Mouse (Mus musculus) hindbrain, embryonic 13.5 days (tissue): Measurements from ENCODE around the gene Cfap161. TPM values are rescaled to one million over a fixed set of nuclear protein-coding genes. Genes with fewer than 3 reads are reported as not detected.

ENCODE experiments used
- ATAC-seq: fragments of 200-750 bp; cut with Nextera tagmentation; 2 replicates; pipeline ENCODE4 v1.8.0; 2017; ENCODE audit warnings: moderate TSS enrichment; ENCODE audit not compliant: low FRiP score
- H3K27ac ChIP-seq: fragments of 300-500 bp; sonication (generic); 2 replicates; pipeline ENCODE4 v1.5.1; 2015; ENCODE audit warnings: inconsistent platforms, mild to moderate bottlenecking, moderate library complexity
- H3K27me3 ChIP-seq: fragments of 300-500 bp; sonication (generic); 2 replicates; pipeline ENCODE4 v1.6.1; 2015; ENCODE audit warnings: mild to moderate bottlenecking, inconsistent platforms
- H3K36me3 ChIP-seq: fragments of 300-500 bp; sonication (generic); 2 replicates; pipeline ENCODE4 v1.6.1; 2015; ENCODE audit warnings: mild to moderate bottlenecking, inconsistent platforms
- H3K4me1 ChIP-seq: fragments of 300-500 bp; sonication (generic); replicated peaks from 2 replicates; pipeline ENCODE4 v1.6.1; 2015; ENCODE audit warnings: inconsistent platforms
- H3K4me2 ChIP-seq: fragments of 300-500 bp; sonication (generic); 2 replicates; pipeline ENCODE4 v1.6.1; 2015; ENCODE audit warnings: inconsistent platforms, mild to moderate bottlenecking, moderate library complexity
- H3K4me3 ChIP-seq: fragments of 300-500 bp; sonication (generic); 2 replicates; pipeline ENCODE4 v1.5.1; 2015; ENCODE audit warnings: mild to moderate bottlenecking, inconsistent platforms
- H3K9ac ChIP-seq: fragments of 300-500 bp; sonication (generic); 2 replicates; pipeline ENCODE4 v1.6.1; 2015; ENCODE audit warnings: mild to moderate bottlenecking, inconsistent platforms
- H3K9me3 ChIP-seq: fragments of 300-500 bp; sonication (generic); 2 replicates; pipeline ENCODE4 v1.6.1; 2016; ENCODE audit warnings: inconsistent platforms
- WGBS: fragments of 180-500 bp; shearing (Covaris S2); methylation state at CpG from one replicate; pipeline ENCODE4 v1.1.7; 2015; 5-methylcytosine and 5-hydroxymethylcytosine counted together
- polyA plus RNA-seq: library from polyadenylated mRNA; unstranded; fragments of >200 nt; fragmentation: Nextera tagmentation; extraction: Ambion mirVana; gene quantifications from 2 replicates; pipeline ENCODE4 v1.2.1, GENCODE M21; 2015

Gene Cfap161
- polyA plus RNA-seq = 0.87 and 1.6 TPM in 2 replicates

DNA sequence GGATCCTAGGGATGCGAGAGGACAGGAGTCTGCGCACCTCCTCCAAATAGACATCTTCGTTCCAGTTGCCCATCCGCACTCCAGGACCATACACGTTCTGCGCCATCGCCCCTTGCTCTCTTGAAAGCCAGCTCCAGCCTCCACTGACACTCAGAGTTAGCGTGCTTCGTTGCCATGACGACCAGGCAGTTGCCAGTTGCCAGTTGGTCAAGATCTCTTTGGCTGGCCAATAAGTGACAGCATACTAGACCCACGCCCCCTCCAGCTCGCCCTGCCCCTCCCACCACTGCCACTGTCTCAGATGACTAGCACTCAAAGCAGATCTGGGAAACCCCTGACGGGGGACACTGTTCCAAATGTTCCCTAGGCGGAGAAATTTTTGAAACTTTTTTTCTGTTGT is at the start of gene Cfap161:
TSS of gene Cfap161 (minus strand) at position 176 of the 400 bp plus-strand sequence.
- Histone ChIP-seq H3K4me3 (0 out of 2 replicates have a peak within 1 kb of the TSS, but pooled peaks have one; percentile 4), H3K9me3 (no peaks in the 10 kb centered on the region), H3K27ac (no peak within 1 kb of the TSS), H3K4me1 (peaks cover 8% of the 10 kb centered on the region; the same call in 1 of the 2 replicates), H3K27me3 (no peaks in the 10 kb centered on the region), H3K9ac (peak within 1 kb of the TSS; percentile 46; the same call in 1 of the 2 replicates), H3K36me3 (no peaks in the 10 kb centered on the region), H3K4me2 (peak within 1 kb of the TSS; percentile 46)
- 5% methylated on average over 14 of the region's 14 CpGs for WGBS
- ATAC-seq = peak; percentile 95

DNA sequence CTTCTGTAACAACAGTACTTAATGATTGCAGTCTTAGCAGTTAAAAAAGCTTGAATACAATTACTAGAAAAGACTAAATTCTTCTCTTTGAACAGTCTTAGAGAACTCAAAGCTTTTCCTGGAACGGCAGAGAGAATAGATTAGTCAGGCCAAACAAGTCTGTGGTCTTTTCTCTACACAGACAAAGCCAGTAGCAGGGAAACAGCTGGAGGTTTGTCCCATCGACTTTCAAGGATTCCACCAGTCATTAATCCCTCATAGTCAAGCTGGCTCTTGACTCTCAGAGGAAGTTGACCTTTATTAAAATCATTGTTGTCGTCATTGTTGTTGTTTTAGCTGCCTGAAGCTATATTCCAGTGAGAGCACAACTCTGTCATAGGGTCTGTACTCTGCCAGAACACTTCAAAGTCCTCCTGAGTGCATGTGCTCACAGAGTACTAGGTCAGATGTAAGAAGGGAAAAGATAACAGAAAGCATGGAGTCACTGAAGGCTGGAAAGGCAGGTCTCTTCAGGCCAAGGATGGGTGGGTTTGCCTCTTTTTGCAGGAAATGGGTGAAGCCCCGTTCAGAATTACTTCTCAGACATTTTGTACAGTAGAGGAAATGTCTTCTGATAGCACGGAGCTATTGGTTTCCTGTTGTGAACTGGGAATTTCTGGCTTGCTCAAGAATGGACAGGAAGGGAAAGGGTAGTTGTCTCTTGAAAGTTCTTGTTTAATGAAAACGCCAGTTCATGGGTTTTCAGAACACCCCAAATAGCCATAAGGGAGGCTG is 48.0 kb upstream of the Cfap161 start:
- no peak for ATAC-seq
- H3K27ac ChIP-seq = no peak overlapping the region
- no peak overlapping the region for H3K4me2 ChIP-seq
- H3K27me3 ChIP-seq = no peaks in the 10 kb centered on the region
- no peak overlapping the region for H3K9ac ChIP-seq
- H3K4me3 ChIP-seq = no peak overlapping the region
- no peaks in the 10 kb centered on the region for H3K9me3 ChIP-seq
- no peaks in the 10 kb centered on the region for H3K4me1 ChIP-seq
- 58% methylated on average over 6 of the region's 6 CpGs for WGBS
- H3K36me3 ChIP-seq = no peaks in the 10 kb centered on the region

DNA sequence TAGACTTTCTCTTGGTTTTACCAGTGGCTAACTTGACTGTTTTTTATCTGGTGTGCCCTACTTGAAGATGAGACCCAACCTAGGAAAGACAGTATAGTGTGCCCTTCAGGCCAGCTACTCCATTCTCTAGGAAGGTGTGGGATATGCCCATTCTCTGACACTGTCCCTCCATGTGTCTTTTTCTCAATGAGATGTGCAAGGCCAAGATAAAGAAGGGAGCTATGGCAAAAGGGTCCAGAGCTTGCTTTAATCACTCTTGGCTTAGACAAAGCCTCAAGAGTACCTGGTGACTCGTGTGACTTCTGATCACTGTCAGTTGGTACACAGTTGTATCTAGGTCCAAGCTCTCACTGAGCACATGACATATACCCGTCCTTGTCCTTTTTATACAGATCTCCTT is 45.4 kb upstream of the Cfap161 start:
- no peaks in the 10 kb centered on the region for H3K9me3 ChIP-seq
- H3K4me2 ChIP-seq = no peak overlapping the region
- H3K27ac ChIP-seq = no peak overlapping the region
- H3K9ac ChIP-seq = no peak overlapping the region
- H3K27me3 ChIP-seq = no peaks in the 10 kb centered on the region
- WGBS = 79% methylated on average over 2 of the region's 2 CpGs
- no peak overlapping the region for H3K4me3 ChIP-seq
- no peak for ATAC-seq
- no peaks in the 10 kb centered on the region for H3K36me3 ChIP-seq
- no peaks in the 10 kb centered on the region for H3K4me1 ChIP-seq

GRCm38 (mm10) chr7:83838525-83839224 is 44.0 kb upstream of the Cfap161 start:
- Histone ChIP-seq H3K36me3 (no peaks in the 10 kb centered on the region), H3K9me3 (no peaks in the 10 kb centered on the region), H3K27me3 (no peaks in the 10 kb centered on the region), H3K4me3 (no peak overlapping the region), H3K4me1 (no peaks in the 10 kb centered on the region), H3K9ac (no peak overlapping the region), H3K27ac (no peak overlapping the region), H3K4me2 (no peak overlapping the region)
- no peak for ATAC-seq
- 82% methylated on average over 5 of the region's 5 CpGs for WGBS

DNA sequence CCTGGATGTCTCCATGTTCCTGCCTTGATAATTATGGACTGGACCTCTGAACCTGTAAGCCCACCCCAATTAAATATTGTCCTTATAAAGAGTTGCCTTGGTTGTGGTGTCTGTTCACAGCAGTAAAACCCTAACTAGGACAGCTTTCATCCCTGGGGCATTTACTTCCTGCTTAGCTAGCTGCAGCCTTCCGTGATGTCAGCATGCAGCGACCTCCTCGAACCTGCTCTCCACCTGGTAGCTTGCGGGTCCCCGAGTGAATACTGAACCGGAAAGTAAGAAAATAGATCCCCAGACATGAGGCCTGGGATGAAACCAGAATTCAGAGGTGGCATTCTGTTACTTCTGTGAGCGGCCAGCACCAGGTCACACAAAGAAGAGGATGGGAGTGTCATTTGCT is 34.7 kb upstream of the Cfap161 start:
- Histone ChIP-seq H3K4me2 (no peak overlapping the region), H3K27ac (no peak overlapping the region), H3K9ac (no peak overlapping the region), H3K36me3 (no peaks in the 10 kb centered on the region), H3K9me3 (no peaks in the 10 kb centered on the region), H3K4me1 (no peaks in the 10 kb centered on the region), H3K27me3 (no peaks in the 10 kb centered on the region), H3K4me3 (no peak overlapping the region)
- 90% methylated on average over 7 of the region's 7 CpGs for WGBS
- ATAC-seq = no peak

- H3K36me3 ChIP-seq = no peaks in the 10 kb centered on the region
- H3K4me2 ChIP-seq = no peak overlapping the region
- no peaks in the 10 kb centered on the region for H3K4me1 ChIP-seq
- no peaks in the 10 kb centered on the region for H3K9me3 ChIP-seq
- H3K27ac ChIP-seq = no peak overlapping the region
- ATAC-seq = no peak
- H3K27me3 ChIP-seq = no peaks in the 10 kb centered on the region
- no peak overlapping the region for H3K9ac ChIP-seq
- 65% methylated on average over 10 of the region's 10 CpGs for WGBS
- H3K4me3 ChIP-seq = no peak overlapping the region
These were observed 32.9 kb upstream of the Cfap161 start for GRCm38 (mm10) chr7:83827402-83828076.

- ATAC-seq = no peak
- Histone ChIP-seq H3K4me2 (no peak overlapping the region), H3K4me1 (no peaks in the 10 kb centered on the region), H3K27me3 (no peaks in the 10 kb centered on the region), H3K9ac (no peak overlapping the region), H3K27ac (no peak overlapping the region), H3K4me3 (no peak overlapping the region), H3K9me3 (no peaks in the 10 kb centered on the region), H3K36me3 (no peaks in the 10 kb centered on the region)
- 74% methylated on average over 2 of the region's 2 CpGs for WGBS
These were observed 32.1 kb upstream of the Cfap161 start for GRCm38 (mm10) chr7:83826808-83827207.

- H3K27me3 ChIP-seq = no peaks in the 10 kb centered on the region
- WGBS = 92% methylated on average over 2 of the region's 2 CpGs
- no peak overlapping the region for H3K27ac ChIP-seq
- H3K4me2 ChIP-seq = no peak overlapping the region
- no peaks in the 10 kb centered on the region for H3K36me3 ChIP-seq
- no peaks in the 10 kb centered on the region for H3K4me1 ChIP-seq
- H3K9ac ChIP-seq = no peak overlapping the region
- H3K4me3 ChIP-seq = no peak overlapping the region
- ATAC-seq = no peak
- no peaks in the 10 kb centered on the region for H3K9me3 ChIP-seq
These were observed 27.3 kb upstream of the Cfap161 start for GRCm38 (mm10) chr7:83821951-83822350.

- Histone ChIP-seq H3K4me3 (no peak overlapping the region), H3K27ac (no peak overlapping the region), H3K4me2 (no peak overlapping the region), H3K27me3 (no peaks in the 10 kb centered on the region), H3K9ac (no peak overlapping the region), H3K36me3 (no peaks in the 10 kb centered on the region), H3K9me3 (no peaks in the 10 kb centered on the region), H3K4me1 (peaks cover 7% of the 10 kb centered on the region; the same call in 1 of the 2 replicates)
- no peak for ATAC-seq
- WGBS = 94% methylated on average over 5 of the region's 5 CpGs
These were observed 22.2 kb upstream of the Cfap161 start for GRCm38 (mm10) chr7:83816886-83817285.

GRCm38 (mm10) chr7:83815646-83816045 is 21.0 kb upstream of the Cfap161 start:
- 88% methylated on average over 1 of the region's 1 CpGs for WGBS
- no peak for ATAC-seq

GRCm38 (mm10) chr7:83813993-83814392 is 19.3 kb upstream of the Cfap161 start:
- Histone ChIP-seq H3K27ac (0 out of 2 replicates have a peak overlapping the region, but pooled peaks have one; percentile 23), H3K27me3 (no peaks in the 10 kb centered on the region), H3K36me3 (no peaks in the 10 kb centered on the region), H3K4me3 (no peak overlapping the region), H3K4me2 (no peak overlapping the region), H3K9me3 (no peaks in the 10 kb centered on the region), H3K9ac (no peak overlapping the region), H3K4me1 (peaks cover 30% of the 10 kb centered on the region)
- 23% methylated on average over 4 of the region's 4 CpGs for WGBS
- ATAC-seq = no peak

More at GRCm38 (mm10) chr7:83815646-83816045, 21.0 kb upstream of the Cfap161 start:
- Histone ChIP-seq H3K9ac (no peak overlapping the region), H3K27ac (no peak overlapping the region), H3K4me1 (peaks cover 16% of the 10 kb centered on the region; the same call in 1 of the 2 replicates), H3K27me3 (no peaks in the 10 kb centered on the region), H3K4me2 (no peak overlapping the region), H3K4me3 (no peak overlapping the region), H3K9me3 (no peaks in the 10 kb centered on the region), H3K36me3 (no peaks in the 10 kb centered on the region)

- Histone ChIP-seq H3K9me3 (no peaks in the 10 kb centered on the region), H3K4me2 (no peak overlapping the region), H3K9ac (no peak overlapping the region), H3K36me3 (no peaks in the 10 kb centered on the region), H3K27ac (0 out of 2 replicates have a peak overlapping the region, but pooled peaks have one; percentile 23), H3K4me3 (no peak overlapping the region), H3K27me3 (no peaks in the 10 kb centered on the region), H3K4me1 (peaks cover 32% of the 10 kb centered on the region)
- WGBS = 25% methylated on average over 3 of the region's 3 CpGs
- no peak for ATAC-seq
These were observed 18.8 kb upstream of the Cfap161 start for GRCm38 (mm10) chr7:83813465-83813864.
